Mouse (Mus musculus) heart, postnatal 0 days (tissue): ENCODE measurements around the gene Dusp1. TPM values are rescaled to one million over a fixed set of nuclear protein-coding genes. Genes with fewer than 3 reads are reported as not detected.

Source experiments
- ATAC-seq: fragments of 200-750 bp; cut with Nextera tagmentation; 2 replicates; pipeline ENCODE4 v1.8.0; 2017; ENCODE audit warnings: low read depth, moderate number of reproducible peaks, moderate library complexity; ENCODE audit not compliant: insufficient read depth
- DNase-seq: peaks from one replicate; pipeline ENCODE4 v3.0.0-alpha.2; 2016; ENCODE audit warnings: low spot score
- H3K27ac ChIP-seq: fragments of 300-500 bp; sonication (generic); 2 replicates; pipeline ENCODE4 v1.5.1; 2014; ENCODE audit warnings: low read depth, mild to moderate bottlenecking
- H3K27me3 ChIP-seq: fragments of 300-500 bp; sonication (generic); 2 replicates; pipeline ENCODE4 v1.6.1; 2014; ENCODE audit warnings: low read length, mixed read lengths; ENCODE audit not compliant: control insufficient read depth, insufficient read depth
- H3K36me3 ChIP-seq: fragments of 300-500 bp; sonication (generic); replicated peaks from 2 replicates; pipeline ENCODE4 v1.6.1; 2014; ENCODE audit warnings: low read length, mixed read lengths; ENCODE audit not compliant: control insufficient read depth, insufficient read depth
- H3K4me1 ChIP-seq: fragments of 300-500 bp; sonication (generic); 2 replicates; pipeline ENCODE4 v1.6.1; 2014; ENCODE audit warnings: antibody characterized with exemption; ENCODE audit not compliant: control insufficient read depth, insufficient read depth
- H3K4me2 ChIP-seq: fragments of 300-500 bp; sonication (generic); 2 replicates; pipeline ENCODE4 v1.6.1; 2014; ENCODE audit warnings: low read depth, mild to moderate bottlenecking, low read length, moderate library complexity
- H3K4me3 ChIP-seq: fragments of 300-500 bp; sonication (generic); 2 replicates; pipeline ENCODE4 v1.5.1; 2014; ENCODE audit warnings: low read depth, low read length
- H3K9ac ChIP-seq: fragments of 300-500 bp; sonication (generic); replicated peaks from 2 replicates; pipeline ENCODE4 v1.6.1; 2014; ENCODE audit warnings: low read depth, low read length, mixed read lengths
- H3K9me3 ChIP-seq: fragments of 300-500 bp; sonication (generic); replicated peaks from 2 replicates; pipeline ENCODE4 v1.6.1; 2016; ENCODE audit warnings: low read length; ENCODE audit not compliant: control insufficient read depth
- CTCF ChIP-seq: IDR thresholded peaks from 2 replicates; pipeline ENCODE4 v1.5.1; 2016; ENCODE audit warnings: antibody characterized with exemption, control low read depth, low read depth
- EP300 ChIP-seq: IDR thresholded peaks from 2 replicates; pipeline ENCODE4 v1.6.1; 2016; ENCODE audit warnings: antibody characterized with exemption, low read depth
- WGBS: fragments of 180-500 bp; shearing (Covaris S2); extraction: QIAGEN DNeasy Blood & Tissue Kit; methylation state at CpG from one replicate; pipeline ENCODE4 v1.1.7; 2014; 5-methylcytosine and 5-hydroxymethylcytosine counted together
- polyA plus RNA-seq: library from polyadenylated mRNA; unstranded; fragments of >200 nt; fragmentation: Nextera tagmentation; extraction: Ambion mirVana; gene quantifications from 2 replicates; pipeline ENCODE4 v1.2.1, GENCODE M21; 2015
- total RNA-seq: library from RNA; depleted of rRNA; stranded (reverse); fragments of >200 nt; gene quantifications from 2 replicates; pipeline ENCODE4 v1.2.3, GENCODE M21; 2014; ENCODE audit warnings: low replicate concordance

The Dusp1 gene
- total and polyA plus RNA-seq, 2 experiments from 2014 or later, result 23.1 to 114 TPM

DNA sequence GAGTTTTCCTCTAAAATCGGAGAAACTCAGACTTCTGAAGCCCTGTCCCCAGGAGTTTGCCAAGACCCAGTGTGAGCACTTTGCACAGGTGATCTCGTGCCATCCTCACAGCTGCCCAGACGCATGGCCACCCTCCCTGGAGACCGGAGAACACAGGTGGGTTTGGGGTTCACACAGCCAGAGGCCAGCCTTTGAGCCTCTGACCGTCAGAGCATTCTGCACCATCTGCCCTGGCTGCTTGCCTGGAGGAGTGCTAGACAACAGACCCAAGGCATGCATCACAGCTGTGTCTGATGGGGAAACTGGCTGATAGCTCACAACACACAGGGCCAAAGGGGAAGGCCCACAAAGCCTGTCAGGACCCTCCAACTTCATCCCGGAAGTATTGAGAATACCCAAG lies 82.3 kb downstream of the Dusp1 start:
- Histone ChIP-seq H3K27me3 (no peaks in the 10 kb centered on the region), H3K27ac (no peak overlapping the region), H3K9ac (no peak overlapping the region), H3K36me3 (no peaks in the 10 kb centered on the region), H3K9me3 (no peaks in the 10 kb centered on the region), H3K4me1 (peaks cover 20% of the 10 kb centered on the region), H3K4me3 (no peak overlapping the region), H3K4me2 (no peak overlapping the region)
- TF ChIP-seq EP300 (no peak), CTCF (no peak)
- WGBS, result 68% methylated on average over 6 of the region's 6 CpGs
- DNase-seq (no peak), ATAC-seq (0 out of 2 replicates have a peak, but pooled peaks have one; percentile 35)

DNA sequence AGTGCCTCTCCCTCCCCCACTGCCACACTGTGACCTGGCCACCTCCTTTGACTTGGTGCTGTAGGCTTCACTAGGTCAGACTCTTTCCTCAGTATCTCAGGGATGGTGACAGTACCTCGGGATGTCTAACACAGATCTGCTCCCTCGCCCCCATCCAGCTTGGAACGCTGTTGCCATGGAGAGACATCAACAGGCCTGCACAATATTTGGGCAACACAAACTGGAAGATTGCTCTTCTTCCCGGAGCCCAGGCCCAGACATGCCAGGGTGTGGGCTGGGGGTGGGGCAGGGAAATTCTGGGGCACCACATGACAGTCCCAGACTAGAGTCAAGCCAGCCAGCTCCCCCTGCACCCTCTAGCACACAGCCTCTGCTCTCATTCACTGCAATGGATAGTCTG lies 83.3 kb downstream of the Dusp1 start:
- Histone ChIP-seq H3K9ac (no peak overlapping the region), H3K4me2 (no peak overlapping the region), H3K9me3 (no peaks in the 10 kb centered on the region), H3K36me3 (no peaks in the 10 kb centered on the region), H3K4me1 (peaks cover 20% of the 10 kb centered on the region), H3K27me3 (no peaks in the 10 kb centered on the region), H3K27ac (no peak overlapping the region), H3K4me3 (no peak overlapping the region)
- ATAC-seq (0 out of 2 replicates have a peak, but pooled peaks have one; percentile 28), DNase-seq (no peak)
- WGBS, result 38% methylated on average over 4 of the region's 4 CpGs
- TF ChIP-seq EP300 (no peak), CTCF (no peak)

DNA sequence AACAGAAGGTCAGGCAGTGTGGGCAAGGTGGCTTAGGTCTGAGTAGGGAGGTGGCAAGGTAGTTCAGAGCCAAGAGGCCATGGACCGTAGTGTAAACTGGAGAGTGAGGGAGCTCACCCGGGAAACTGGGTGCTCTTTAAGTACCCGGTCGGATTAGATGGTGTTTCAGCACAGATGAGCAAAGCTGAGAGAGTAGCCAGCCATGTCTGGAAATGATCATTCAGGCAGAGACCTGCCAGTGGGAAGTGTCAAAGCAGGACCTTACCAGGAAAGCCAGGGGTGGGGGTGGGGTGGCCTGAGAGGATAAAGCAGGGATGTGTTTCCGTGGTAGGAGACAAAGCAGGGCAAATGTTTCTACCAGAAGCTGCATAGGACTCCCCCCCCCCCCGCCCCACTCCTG lies 85.1 kb downstream of the Dusp1 start:
- no peaks in the 10 kb centered on the region for H3K9me3 ChIP-seq
- 45% methylated on average over 6 of the region's 6 CpGs for WGBS
- DNase-seq (no peak), ATAC-seq (no peak)
- no peak overlapping the region for H3K4me3 ChIP-seq
- TF ChIP-seq EP300, result no peak
- no peak for TF ChIP-seq CTCF
- no peak overlapping the region for H3K27ac ChIP-seq
- H3K36me3 ChIP-seq, result no peaks in the 10 kb centered on the region
- no peak overlapping the region for H3K4me2 ChIP-seq
- peaks cover 20% of the 10 kb centered on the region for H3K4me1 ChIP-seq
- no peak overlapping the region for H3K9ac ChIP-seq
- no peaks in the 10 kb centered on the region for H3K27me3 ChIP-seq

DNA sequence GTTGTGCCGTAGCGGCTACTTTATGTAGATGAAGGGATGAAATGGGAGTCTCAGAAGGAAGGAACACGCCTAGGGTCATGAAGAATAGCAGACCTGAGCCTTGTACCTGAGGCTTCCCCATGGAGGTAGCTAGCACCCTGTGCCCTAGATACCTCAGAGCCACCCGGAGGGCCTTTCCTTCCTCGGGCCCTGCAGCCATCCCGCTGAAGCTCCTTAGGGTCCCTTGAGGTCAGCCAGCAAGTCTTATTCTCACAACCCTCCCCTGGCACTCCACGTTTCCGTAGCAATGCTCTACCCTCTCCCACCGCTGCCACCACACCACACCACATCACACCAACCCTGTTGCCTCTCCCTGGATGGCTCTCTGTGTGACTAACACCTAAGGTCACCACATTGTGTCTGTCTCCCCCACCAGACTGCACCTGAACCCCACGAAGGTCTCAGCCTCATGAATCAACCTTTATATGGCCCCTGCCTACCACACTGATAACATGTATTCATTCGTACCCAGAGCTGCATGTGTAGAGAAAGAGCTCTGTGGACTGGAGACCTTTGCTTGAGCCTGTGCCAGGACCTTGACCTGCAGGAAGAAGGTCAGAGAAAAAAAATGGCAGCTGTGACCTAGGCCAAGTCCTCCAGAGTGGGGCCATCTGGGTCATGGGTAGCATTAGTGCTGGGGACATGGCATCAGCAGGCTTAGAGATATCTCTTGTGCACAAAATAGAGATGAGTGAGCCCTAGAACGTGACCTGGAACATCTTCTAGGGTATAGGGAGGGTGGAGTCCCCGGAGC lies 93.6 kb downstream of the Dusp1 start:
- Histone ChIP-seq H3K9me3 (no peaks in the 10 kb centered on the region), H3K4me1 (no peaks in the 10 kb centered on the region), H3K27me3 (no peaks in the 10 kb centered on the region), H3K36me3 (no peaks in the 10 kb centered on the region), H3K4me2 (no peak overlapping the region), H3K9ac (no peak overlapping the region), H3K27ac (no peak overlapping the region), H3K4me3 (no peak overlapping the region)
- no peak for ATAC-seq
- 85% methylated on average over 13 of the region's 13 CpGs for WGBS
- no peak for TF ChIP-seq CTCF
- TF ChIP-seq EP300, result no peak
- no peak for DNase-seq

DNA sequence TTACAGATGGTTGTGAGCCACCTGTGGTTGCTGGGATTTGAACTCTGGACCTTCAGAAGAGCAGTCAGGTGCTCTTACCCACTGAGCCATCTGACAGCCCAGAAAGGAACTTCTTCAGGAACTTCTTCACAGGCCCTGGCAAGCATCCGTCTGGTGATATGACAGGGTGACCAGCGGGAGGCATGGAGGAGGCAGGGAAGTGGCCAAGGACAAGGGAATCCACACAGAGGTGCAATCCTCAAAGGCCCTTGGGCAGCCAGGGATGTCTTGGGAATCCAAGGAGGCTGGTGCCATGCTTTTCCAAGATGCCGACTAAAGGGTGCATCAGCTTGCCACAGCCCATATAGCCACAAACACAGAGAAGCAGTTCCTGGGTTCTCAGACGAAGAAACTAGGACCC lies 94.3 kb downstream of the Dusp1 start:
- Histone ChIP-seq H3K9me3 (no peaks in the 10 kb centered on the region), H3K9ac (no peak overlapping the region), H3K27ac (no peak overlapping the region), H3K4me3 (no peak overlapping the region), H3K36me3 (no peaks in the 10 kb centered on the region), H3K27me3 (no peaks in the 10 kb centered on the region), H3K4me2 (no peak overlapping the region), H3K4me1 (no peaks in the 10 kb centered on the region)
- TF ChIP-seq EP300 (no peak), CTCF (no peak)
- DNase-seq (no peak), ATAC-seq (no peak)
- 79% methylated on average over 4 of the region's 4 CpGs for WGBS

DNA sequence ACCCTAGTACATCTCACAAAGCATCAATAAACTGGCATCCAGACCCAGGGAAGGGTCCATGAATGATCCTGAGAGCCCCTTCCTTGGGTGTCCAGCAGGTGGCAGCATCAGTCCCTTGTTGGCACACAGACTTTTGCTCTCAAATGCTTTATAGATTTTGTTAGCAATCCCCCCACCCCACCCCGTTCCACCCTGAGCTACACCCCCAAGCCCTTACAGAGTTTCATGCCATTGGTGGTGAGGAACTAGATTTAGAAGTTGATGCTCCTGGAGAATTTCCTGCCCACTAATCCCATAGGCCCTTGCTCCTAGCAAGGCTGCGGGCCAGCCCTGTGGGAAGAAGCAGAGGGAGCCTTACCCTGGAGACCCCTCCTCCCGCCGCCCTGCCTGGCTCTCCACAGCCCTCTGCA lies 95.2 kb downstream of the Dusp1 start:
- DNase-seq (peak; percentile 72), ATAC-seq (peak; percentile 34; the same call in 1 of the 2 replicates)
- H3K9ac ChIP-seq, result no peak overlapping the region
- no peak overlapping the region for H3K27ac ChIP-seq
- H3K4me2 ChIP-seq, result no peak overlapping the region
- no peaks in the 10 kb centered on the region for H3K9me3 ChIP-seq
- 18% methylated on average over 4 of the region's 4 CpGs for WGBS
- no peaks in the 10 kb centered on the region for H3K27me3 ChIP-seq
- no peaks in the 10 kb centered on the region for H3K4me1 ChIP-seq
- no peak overlapping the region for H3K4me3 ChIP-seq
- no peaks in the 10 kb centered on the region for H3K36me3 ChIP-seq
- TF ChIP-seq CTCF (peak; percentile 91), EP300 (no peak)
